Mouse (Mus musculus): Measurements from ENCODE around the gene Ralgps1. TPM values are rescaled to one million over a fixed set of nuclear protein-coding genes. Genes with fewer than 3 reads are reported as not detected.

Gene Ralgps1
- polyA plus RNA-seq, 1 experiment: 20.4 TPM

GRCm38 (mm10) chr2:33300371-33301046 lies 70.8 kb downstream of the Ralgps1 start:
- TF ChIP-seq POLR2A (IDR thresholded peaks at IDR 0.05; ENCODE audit: control insufficient read depth, extremely low read depth, insufficient read depth, low read length, poor library complexity) (no peak), CTCF (IDR thresholded peaks at IDR 0.05; ENCODE audit: borderline replicate concordance, control insufficient read depth, extremely low read depth, insufficient read depth, low read length, poor library complexity) (no peak)
- H3K27me3 ChIP-seq (ENCODE audit: control insufficient read depth, insufficient read depth, low read length): no peaks in the 10 kb centered on the region
- 52% methylated on average over 3 of the region's 3 CpGs for WGBS
- H3K4me1 ChIP-seq (replicated peaks; ENCODE audit: control insufficient read depth, insufficient read depth, low read length): peaks cover 11% of the 10 kb centered on the region
- no peak overlapping the region for H3K27ac ChIP-seq (ENCODE audit: control insufficient read depth, insufficient read depth, low read length)
- DNase-seq: no peak
- no peak overlapping the region for H3K4me3 ChIP-seq (ENCODE audit: control insufficient read depth, insufficient read depth, low read length)
- no peaks in the 10 kb centered on the region for H3K36me3 ChIP-seq (ENCODE audit: control insufficient read depth, insufficient read depth, low read length)

GRCm38 (mm10) chr2:33298928-33299327 lies 72.4 kb downstream of the Ralgps1 start:
- no peak for DNase-seq
- Histone ChIP-seq H3K27me3 (ENCODE audit: control insufficient read depth, insufficient read depth, low read length) (no peaks in the 10 kb centered on the region), H3K4me3 (ENCODE audit: control insufficient read depth, insufficient read depth, low read length) (no peak overlapping the region), H3K27ac (ENCODE audit: control insufficient read depth, insufficient read depth, low read length) (no peak overlapping the region), H3K36me3 (ENCODE audit: control insufficient read depth, insufficient read depth, low read length) (no peaks in the 10 kb centered on the region), H3K4me1 (replicated peaks; ENCODE audit: control insufficient read depth, insufficient read depth, low read length) (peaks cover 11% of the 10 kb centered on the region)
- WGBS: 72% methylated on average over 4 of the region's 4 CpGs
- no peak for TF ChIP-seq POLR2A (IDR thresholded peaks at IDR 0.05; ENCODE audit: control insufficient read depth, extremely low read depth, insufficient read depth, low read length, poor library complexity)
- no peak for TF ChIP-seq CTCF (IDR thresholded peaks at IDR 0.05; ENCODE audit: borderline replicate concordance, control insufficient read depth, extremely low read depth, insufficient read depth, low read length, poor library complexity)

GRCm38 (mm10) chr2:33295115-33295514 lies 76.2 kb downstream of the Ralgps1 start:
- WGBS: 64% methylated on average over 5 of the region's 5 CpGs
- no peaks in the 10 kb centered on the region for H3K4me1 ChIP-seq (replicated peaks; ENCODE audit: control insufficient read depth, insufficient read depth, low read length)

GRCm38 (mm10) chr2:33292057-33292456 lies 79.2 kb downstream of the Ralgps1 start:
- TF ChIP-seq POLR2A (IDR thresholded peaks at IDR 0.05; ENCODE audit: control insufficient read depth, extremely low read depth, insufficient read depth, low read length, poor library complexity) (no peak), CTCF (IDR thresholded peaks at IDR 0.05; ENCODE audit: borderline replicate concordance, control insufficient read depth, extremely low read depth, insufficient read depth, low read length, poor library complexity) (no peak)
- DNase-seq: no peak
- H3K27me3 ChIP-seq (ENCODE audit: control insufficient read depth, insufficient read depth, low read length): no peaks in the 10 kb centered on the region
- H3K4me1 ChIP-seq (replicated peaks; ENCODE audit: control insufficient read depth, insufficient read depth, low read length): no peaks in the 10 kb centered on the region
- H3K4me3 ChIP-seq (ENCODE audit: control insufficient read depth, insufficient read depth, low read length): no peak overlapping the region
- no peaks in the 10 kb centered on the region for H3K36me3 ChIP-seq (ENCODE audit: control insufficient read depth, insufficient read depth, low read length)
- 91% methylated on average over 2 of the region's 2 CpGs for WGBS
- H3K27ac ChIP-seq (ENCODE audit: control insufficient read depth, insufficient read depth, low read length): no peak overlapping the region

More at GRCm38 (mm10) chr2:33295115-33295514, 76.2 kb downstream of the Ralgps1 start:
- Histone ChIP-seq H3K4me3 (ENCODE audit: control insufficient read depth, insufficient read depth, low read length) (no peak overlapping the region), H3K27me3 (ENCODE audit: control insufficient read depth, insufficient read depth, low read length) (no peaks in the 10 kb centered on the region), H3K27ac (ENCODE audit: control insufficient read depth, insufficient read depth, low read length) (no peak overlapping the region), H3K36me3 (ENCODE audit: control insufficient read depth, insufficient read depth, low read length) (no peaks in the 10 kb centered on the region)
- DNase-seq: no peak
- no peak for TF ChIP-seq POLR2A (IDR thresholded peaks at IDR 0.05; ENCODE audit: control insufficient read depth, extremely low read depth, insufficient read depth, low read length, poor library complexity)

GRCm38 (mm10) chr2:33290491-33290890 lies 80.8 kb downstream of the Ralgps1 start:
- no peak for TF ChIP-seq CTCF (IDR thresholded peaks at IDR 0.05; ENCODE audit: borderline replicate concordance, control insufficient read depth, extremely low read depth, insufficient read depth, low read length, poor library complexity)
- no peak for TF ChIP-seq POLR2A (IDR thresholded peaks at IDR 0.05; ENCODE audit: control insufficient read depth, extremely low read depth, insufficient read depth, low read length, poor library complexity)
- no peak for DNase-seq
- Histone ChIP-seq H3K4me1 (replicated peaks; ENCODE audit: control insufficient read depth, insufficient read depth, low read length) (no peaks in the 10 kb centered on the region), H3K27me3 (ENCODE audit: control insufficient read depth, insufficient read depth, low read length) (no peaks in the 10 kb centered on the region), H3K4me3 (ENCODE audit: control insufficient read depth, insufficient read depth, low read length) (no peak overlapping the region), H3K27ac (ENCODE audit: control insufficient read depth, insufficient read depth, low read length) (no peak overlapping the region), H3K36me3 (ENCODE audit: control insufficient read depth, insufficient read depth, low read length) (no peaks in the 10 kb centered on the region)
- 95% methylated on average over 8 of the region's 8 CpGs for WGBS

GRCm38 (mm10) chr2:33288837-33289236 lies 82.4 kb downstream of the Ralgps1 start:
- Histone ChIP-seq H3K4me3 (ENCODE audit: control insufficient read depth, insufficient read depth, low read length) (no peak overlapping the region), H3K27ac (ENCODE audit: control insufficient read depth, insufficient read depth, low read length) (no peak overlapping the region), H3K27me3 (ENCODE audit: control insufficient read depth, insufficient read depth, low read length) (no peaks in the 10 kb centered on the region), H3K36me3 (ENCODE audit: control insufficient read depth, insufficient read depth, low read length) (no peaks in the 10 kb centered on the region), H3K4me1 (replicated peaks; ENCODE audit: control insufficient read depth, insufficient read depth, low read length) (no peaks in the 10 kb centered on the region)
- no peak for DNase-seq
- TF ChIP-seq POLR2A (IDR thresholded peaks at IDR 0.05; ENCODE audit: control insufficient read depth, extremely low read depth, insufficient read depth, low read length, poor library complexity): no peak
- no peak for TF ChIP-seq CTCF (IDR thresholded peaks at IDR 0.05; ENCODE audit: borderline replicate concordance, control insufficient read depth, extremely low read depth, insufficient read depth, low read length, poor library complexity)
- 97% methylated on average over 5 of the region's 5 CpGs for WGBS

GRCm38 (mm10) chr2:33283674-33284073 lies 87.6 kb downstream of the Ralgps1 start:
- H3K36me3 ChIP-seq (ENCODE audit: control insufficient read depth, insufficient read depth, low read length): no peaks in the 10 kb centered on the region
- no peak for DNase-seq
- TF ChIP-seq POLR2A (IDR thresholded peaks at IDR 0.05; ENCODE audit: control insufficient read depth, extremely low read depth, insufficient read depth, low read length, poor library complexity) (no peak), CTCF (IDR thresholded peaks at IDR 0.05; ENCODE audit: borderline replicate concordance, control insufficient read depth, extremely low read depth, insufficient read depth, low read length, poor library complexity) (no peak)
- WGBS: 88% methylated on average over 2 of the region's 2 CpGs
- H3K27ac ChIP-seq (ENCODE audit: control insufficient read depth, insufficient read depth, low read length): no peak overlapping the region
- H3K4me1 ChIP-seq (replicated peaks; ENCODE audit: control insufficient read depth, insufficient read depth, low read length): no peaks in the 10 kb centered on the region
- no peaks in the 10 kb centered on the region for H3K27me3 ChIP-seq (ENCODE audit: control insufficient read depth, insufficient read depth, low read length)
- no peak overlapping the region for H3K4me3 ChIP-seq (ENCODE audit: control insufficient read depth, insufficient read depth, low read length)

Data from thymus, adult 2 months (tissue).